Mouse (Mus musculus) neural tube, postnatal 0 days (tissue): ENCODE measurements around the gene Znhit2. TPM values are rescaled to one million over a fixed set of nuclear protein-coding genes. Genes with fewer than 3 reads are reported as not detected.

Experiments used
- microRNA-seq: library from miRNA; unstranded; fragments of <30 nt; microRNA quantifications from one replicate; pipeline ENCODE4, GENCODE M21; 2016
- polyA plus RNA-seq: library from polyadenylated mRNA; unstranded; fragments of >200 nt; fragmentation: Nextera tagmentation; extraction: Ambion mirVana; gene quantifications from 2 replicates; pipeline ENCODE4 v1.2.1, GENCODE M21; 2015

Gene Znhit2
- polyA plus RNA-seq: 44.4 and 45.4 TPM in 2 replicates

DNA sequence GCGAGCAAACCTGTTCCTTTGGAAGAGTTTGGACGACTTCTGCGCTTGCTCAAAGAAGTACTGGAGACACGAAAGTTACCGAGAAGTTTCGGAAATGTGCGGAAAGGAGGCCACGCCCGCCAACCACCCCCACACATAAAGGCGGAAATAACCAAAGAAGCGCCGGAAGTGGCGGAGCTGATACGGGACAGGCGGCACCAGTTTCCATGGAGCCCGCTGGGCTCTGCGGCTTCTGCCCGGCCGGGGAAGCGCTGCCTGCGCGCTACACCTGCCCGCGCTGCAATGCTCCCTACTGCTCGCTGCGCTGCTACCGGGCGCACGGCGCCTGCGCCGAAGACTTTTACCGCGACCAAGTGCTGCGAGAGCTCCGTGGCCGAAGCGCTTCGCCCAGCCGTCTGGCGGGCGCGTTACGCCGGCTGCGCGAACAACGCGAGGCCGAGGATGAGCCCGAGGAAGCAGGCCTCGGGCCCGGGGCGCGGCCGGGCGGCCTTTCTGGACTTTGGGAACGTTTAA is at the start of gene Znhit2:
Znhit2 (plus strand) TSS at position 172 of the 513 bp plus-strand sequence.

DNA sequence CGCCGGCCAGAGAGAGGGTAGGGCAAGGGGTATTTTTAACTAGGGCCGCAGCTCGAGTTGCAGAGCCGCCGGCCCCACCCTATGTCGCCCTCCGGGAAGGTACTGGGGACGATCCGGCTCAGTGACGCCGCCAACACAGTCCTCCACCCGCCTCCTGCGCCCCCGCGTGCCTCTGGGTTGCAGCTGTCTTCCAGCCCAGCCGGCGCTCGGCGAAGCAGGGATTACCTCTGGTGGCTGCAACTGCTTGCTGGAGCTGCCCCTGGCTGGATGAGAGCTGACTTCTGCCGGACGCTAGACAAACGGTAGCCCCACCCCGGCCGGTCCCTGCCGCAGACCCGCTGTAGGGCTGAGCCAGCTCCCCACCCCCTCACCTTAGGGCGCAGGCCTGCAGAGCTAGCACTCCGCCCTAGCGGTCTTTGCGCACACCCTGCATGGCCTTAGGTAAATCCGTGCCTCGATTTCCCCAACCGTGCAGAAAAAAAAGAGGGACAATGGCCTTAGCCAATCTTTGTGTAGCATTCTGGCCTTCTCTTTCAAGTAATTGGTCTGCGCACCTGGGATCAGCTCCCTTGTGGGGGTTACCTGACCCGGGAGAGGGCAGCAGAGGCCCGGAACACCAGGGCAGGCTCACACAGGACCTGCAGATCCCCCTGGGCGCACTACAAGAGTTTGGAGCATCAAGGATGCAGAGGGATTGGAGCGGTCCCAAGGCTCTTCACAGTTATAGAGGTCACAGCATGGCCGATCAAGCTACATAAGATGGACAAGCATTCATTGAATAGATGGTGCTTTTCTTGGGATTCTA is 45.3 kb upstream of the Znhit2 start, which contains the start of gene Capn1:
Capn1 (minus strand) TSS at position 387 of the 805 bp plus-strand sequence.

DNA sequence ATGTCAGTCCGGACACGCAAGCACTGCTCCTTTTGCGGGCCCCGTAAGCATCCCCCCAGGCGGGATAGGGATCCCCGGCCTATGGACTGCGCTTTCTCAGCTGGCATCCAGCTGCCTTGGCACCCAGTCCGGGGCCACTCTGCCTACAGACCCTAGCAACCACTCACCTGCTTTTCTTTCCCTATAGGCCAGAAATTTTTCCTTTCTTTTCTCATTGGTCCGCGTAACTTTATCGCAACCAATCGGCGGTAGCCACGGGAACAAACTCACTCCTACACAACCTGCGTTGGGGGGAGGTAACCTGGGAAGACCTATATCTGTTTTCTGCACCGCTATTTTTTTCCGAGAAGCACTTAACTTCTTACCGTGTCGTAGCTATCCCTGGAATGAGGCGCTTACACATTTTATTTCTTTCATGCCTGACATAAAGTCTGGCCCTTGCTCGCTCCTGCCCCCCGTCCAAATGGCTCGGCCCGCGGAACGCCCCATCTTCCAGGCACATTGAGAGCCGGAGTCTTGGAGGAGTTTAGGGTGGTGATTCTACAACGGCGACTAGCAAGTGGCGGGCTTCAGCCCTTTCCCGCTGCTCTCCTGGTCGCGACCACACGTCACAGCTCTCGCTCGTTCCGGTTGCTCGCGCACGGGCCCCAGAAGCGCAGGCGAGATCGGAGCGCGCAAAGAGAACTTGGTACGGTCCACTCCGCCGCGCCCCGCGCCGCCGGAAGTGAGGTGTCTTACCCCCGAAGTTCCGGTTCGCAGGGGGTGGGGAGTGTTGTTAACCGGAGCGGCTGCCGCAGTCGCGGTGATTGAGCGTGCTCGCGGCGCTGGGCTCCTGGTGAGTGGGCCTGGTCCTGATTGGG is 14.5 kb upstream of the Znhit2 start, which contains the start of gene Syvn1:
Syvn1 (plus strand) TSS at position 283 of the 860 bp plus-strand sequence.

DNA sequence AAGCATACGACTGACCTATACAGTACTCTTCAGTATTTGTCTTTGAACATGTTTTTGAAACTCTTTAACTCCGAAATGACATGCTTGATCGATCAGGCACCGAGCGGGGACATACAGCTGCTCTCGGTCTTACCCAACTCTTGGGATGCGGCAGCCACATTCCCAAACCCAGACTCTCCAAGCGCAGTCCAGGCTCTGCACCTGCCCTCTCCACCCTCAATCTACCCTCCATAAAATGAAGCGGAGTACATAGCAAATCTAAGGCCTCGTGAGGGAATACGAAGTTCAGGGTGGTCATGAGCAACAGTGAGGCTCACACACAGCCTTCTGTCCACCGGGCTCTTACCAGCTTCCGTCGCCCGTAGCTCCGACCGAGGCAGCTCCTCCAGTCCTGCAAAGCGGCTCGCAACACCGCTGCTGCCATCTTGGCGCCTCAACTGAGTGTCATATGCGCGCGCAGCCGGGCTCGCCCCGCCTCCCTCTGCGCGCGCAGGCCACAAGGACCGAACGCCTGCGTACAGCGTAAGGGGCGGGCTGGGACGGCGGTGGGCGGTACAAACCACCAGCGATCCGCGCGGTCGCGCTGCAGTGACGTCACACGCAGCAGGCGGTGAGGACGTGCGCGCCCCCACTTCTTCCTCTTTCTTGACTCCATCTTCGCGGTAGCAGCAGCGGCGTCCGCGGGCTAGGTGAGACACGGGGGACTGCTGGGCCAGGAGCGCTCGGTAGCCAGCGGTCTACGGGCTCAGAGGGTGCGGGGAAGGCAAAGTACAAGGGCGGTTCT is 3.5 kb upstream of the Znhit2 start, which contains the start of the genes Mrpl49 and Fau:
Mrpl49 (minus strand) TSS at position 473 of the 784 bp plus-strand sequence.
Fau (plus strand) TSS at position 532 of the 784 bp plus-strand sequence.

DNA sequence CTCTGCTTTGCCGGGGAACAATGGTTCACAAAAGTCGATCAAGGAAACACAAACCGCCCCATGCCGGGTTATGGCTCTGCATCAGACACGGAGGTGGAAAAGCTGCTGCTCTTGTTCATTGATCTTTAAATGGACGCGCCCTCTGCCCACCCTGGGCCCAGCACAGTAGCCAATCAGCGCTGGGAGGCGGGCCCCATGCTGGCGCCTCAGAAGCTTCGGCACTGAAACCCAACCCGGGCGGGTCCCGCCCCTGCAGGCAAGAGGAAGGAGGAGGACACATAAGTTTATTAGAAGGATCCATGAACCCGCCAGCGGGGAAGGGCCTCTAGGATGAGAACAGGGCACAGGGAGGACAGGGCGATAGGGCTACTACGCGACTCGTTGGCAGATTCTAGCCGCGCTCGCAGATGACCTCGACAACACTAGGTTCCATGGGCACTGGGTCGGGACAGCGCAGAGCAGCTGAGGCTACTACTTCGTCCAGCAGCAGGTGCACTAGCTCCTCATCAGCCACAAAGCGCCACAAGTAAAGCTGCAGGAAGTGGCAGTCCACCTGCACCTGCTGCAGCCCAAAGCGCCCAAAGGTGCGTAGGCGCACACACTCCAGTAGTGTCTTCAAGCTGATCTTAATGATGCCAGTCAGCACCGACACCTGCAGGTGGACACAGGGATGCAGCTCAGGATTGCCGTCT is 6.9 kb downstream of the Znhit2 start, which contains the start of gene Tm7sf2:
Tm7sf2 (minus strand) TSS at position 650 of the 692 bp plus-strand sequence.

DNA sequence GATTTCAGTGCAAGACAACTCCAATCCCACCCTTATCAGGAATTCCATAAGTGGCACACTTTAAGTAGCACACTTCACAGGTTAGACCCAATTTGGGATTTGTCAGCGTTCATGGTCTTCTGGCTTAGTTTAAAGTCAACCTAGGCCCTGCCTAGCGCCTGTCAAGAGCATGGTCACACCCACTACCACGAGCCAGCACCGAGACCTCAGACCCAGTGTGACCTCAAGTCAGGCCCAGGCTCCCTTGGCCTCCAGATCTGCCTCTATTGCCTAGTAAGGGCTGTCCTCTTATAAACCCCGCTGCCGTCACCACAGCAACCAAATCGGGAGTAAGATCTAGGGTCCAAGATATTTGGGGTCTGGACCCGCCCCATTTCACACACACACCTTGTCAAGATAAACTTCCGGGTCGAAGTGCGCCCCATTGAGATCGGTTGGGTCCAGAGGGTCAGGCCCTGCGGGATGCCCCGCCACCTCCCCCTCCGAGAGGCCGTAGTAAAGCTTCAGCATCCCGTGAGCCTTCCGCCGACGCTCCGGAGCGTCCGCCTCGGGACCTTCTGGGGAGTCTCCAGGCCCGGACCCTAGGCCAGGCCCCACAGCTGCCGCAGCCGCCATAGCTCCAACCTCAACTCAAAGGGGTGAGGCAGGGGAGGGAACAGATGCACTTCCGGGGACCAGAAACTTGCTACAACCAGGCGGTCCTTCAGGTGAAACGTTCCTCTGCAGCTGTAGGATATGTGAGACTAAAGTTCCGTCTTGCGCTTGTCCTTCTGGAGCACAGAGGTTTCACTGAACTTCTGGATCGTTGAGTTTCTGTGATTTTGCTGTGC is 15.8 kb downstream of the Znhit2 start, which contains the start of gene Vps51:
Vps51 (minus strand) TSS at position 668 of the 830 bp plus-strand sequence.

DNA sequence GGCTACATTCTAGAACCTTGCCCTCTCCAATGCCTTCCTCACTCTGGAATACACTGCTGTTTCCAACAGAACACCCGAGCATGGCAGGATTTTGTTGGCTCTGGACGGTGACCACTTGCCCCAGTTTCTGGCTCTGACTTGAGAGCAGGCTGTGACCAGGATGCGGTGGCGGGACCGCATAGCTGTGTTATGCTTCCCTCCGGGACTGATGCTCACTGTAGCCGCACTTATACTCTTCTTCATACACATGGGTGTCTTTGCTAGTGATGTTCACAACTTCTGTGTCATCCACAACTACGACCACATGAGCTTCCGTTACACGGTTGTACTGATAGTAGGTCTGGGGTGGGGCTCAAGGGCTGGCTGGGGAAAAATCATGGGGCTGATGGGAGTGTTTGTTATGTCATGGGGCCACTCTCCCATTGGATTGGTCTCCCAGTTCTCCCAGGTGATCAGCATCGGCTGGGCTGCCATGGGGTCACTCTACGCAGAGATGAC is 19.0 kb downstream of the Znhit2 start, which contains the start of gene Tmem262:
Tmem262 (plus strand) TSS at position 51 of the 498 bp plus-strand sequence.

DNA sequence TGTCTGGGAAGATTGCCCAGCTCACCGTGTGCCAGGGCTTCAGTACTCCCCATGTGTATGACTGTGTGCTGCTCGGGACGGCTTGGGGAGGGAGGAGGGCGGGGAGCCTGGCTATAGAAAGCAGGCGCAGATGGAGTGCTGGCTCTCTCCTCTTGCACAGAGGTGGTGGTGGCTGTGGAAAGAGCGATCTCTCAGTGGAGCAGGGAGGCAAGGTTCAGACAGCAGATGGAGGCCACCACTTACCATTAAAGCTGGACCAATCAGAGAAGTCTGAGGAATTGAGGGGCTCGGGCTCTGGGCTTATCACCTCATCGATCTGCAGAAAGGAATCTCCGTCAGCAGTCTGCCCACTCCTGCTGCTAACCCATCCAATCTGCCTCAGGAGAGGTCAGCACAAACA is 21.2 kb downstream of the Znhit2 start, which contains the start of gene Gm28374:
Gm28374 (minus strand) TSS at position 101 of the 400 bp plus-strand sequence.

DNA sequence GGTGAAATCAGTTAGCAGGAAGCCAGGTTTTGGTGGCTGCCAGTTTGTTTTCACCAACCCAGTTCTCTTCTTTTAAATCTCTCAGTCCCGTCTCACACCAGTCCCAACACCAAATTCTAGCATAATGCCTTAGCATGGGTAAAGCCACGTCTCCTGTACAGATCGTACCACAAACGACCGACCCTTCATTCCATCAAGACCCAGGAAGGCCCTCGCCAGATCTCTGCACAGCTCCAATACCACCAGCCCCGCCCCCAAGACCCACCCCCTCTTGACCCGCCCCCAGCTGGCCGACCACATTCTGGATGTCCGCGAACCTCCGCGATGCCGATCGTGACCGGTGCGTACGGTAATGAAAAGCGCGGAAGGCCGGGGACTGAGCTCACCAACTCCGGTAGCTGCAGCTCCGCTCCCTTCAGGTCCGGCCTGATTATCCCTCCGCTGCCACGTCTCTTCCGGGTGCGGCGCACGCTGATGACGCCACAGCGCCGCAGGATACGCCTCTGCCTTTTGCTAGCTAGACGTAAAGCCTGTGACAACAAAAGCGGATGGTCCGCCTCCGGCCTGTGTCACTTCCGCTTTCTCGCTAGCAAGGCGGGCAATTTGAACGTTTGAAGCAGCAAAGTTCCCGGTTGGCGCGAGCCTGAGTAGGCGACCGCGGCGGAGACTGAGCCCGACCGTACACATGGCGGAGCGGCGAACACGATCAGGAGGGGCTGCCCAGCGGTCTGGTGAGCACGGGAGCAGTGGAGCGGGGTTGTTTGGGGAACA is 23.7 kb downstream of the Znhit2 start, which contains the start of the genes Zfpl1 and Cdca5:
Zfpl1 (minus strand) TSS at position 479 of the 771 bp plus-strand sequence.
Cdca5 (plus strand) TSS at position 506 of the 771 bp plus-strand sequence.

DNA sequence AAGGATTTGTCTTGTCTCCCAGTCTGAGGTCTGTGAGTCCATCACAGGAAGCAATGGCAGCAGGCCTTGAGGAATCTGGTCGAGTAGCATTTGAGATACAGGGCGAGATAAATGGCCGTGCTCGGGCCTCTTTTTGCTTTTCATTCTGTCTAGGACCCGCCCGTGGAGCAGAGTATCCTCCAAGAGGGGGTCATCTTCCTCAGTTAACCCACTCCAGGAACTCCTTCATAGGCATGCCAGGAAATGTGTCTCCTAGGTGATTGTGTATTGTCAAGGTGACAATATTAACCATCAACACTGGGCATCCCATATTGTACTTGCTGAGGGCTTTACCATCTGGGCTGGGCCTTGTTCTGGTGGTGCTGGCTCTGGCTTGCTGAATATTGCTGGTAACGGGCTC is 33.1 kb downstream of the Znhit2 start, which contains the start of gene AC131692.1:
AC131692.1 (plus strand) TSS at position 301 of the 400 bp plus-strand sequence.

DNA sequence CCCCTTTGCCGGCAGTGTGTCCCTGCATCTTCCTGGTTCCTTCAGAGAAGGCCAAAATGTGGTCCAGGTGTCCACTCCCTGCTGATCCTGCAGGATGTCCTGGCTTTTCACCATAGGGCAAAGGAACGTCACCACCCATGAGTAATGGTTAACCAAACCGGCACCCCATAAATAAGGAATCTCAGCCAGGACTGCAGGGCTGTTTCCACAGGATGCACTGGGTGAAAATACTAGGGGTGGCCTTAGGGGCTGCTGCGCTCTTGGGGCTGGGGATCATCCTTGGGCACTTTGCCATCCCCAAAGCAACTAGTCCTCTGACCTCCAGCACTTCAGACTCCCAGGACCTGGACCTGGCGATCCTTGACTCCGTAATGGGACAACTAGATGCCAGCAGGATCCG is 44.6 kb downstream of the Znhit2 start, which contains the start of gene Naaladl1:
Naaladl1 (plus strand) TSS at position 197 of the 400 bp plus-strand sequence.

Small RNA genes lying within 50 kb of the gene (microRNA-seq; reads per million reads assigned to microRNA genes)
- gene Mir6988: 2.3 reads per million

Other genes starting within 250 kb of the Znhit2 start
- gene Frmd8, start 185.9 kb upstream of the Znhit2 start, polyA plus RNA-seq: 12.2 and 12.5 TPM in 2 replicates
- 2.9 TPM in 2 replicates for gene Slc25a45, start 183.4 kb upstream of the Znhit2 start, polyA plus RNA-seq
- gene Tigd3, start 167.0 kb upstream of the Znhit2 start, polyA plus RNA-seq: 6.3 and 8.0 TPM in 2 replicates
- 49.1 and 55.8 TPM in 2 replicates for gene Dpf2, start 148.2 kb upstream of the Znhit2 start, polyA plus RNA-seq
- gene Cdc42ep2, start 136.4 kb upstream of the Znhit2 start, polyA plus RNA-seq: 18.7 and 21.8 TPM in 2 replicates
- 15.5 and 17.6 TPM in 2 replicates for gene Pola2, start 97.0 kb upstream of the Znhit2 start, polyA plus RNA-seq
- not detected in 2 replicates for gene Slc22a20, start 75.0 kb upstream of the Znhit2 start, polyA plus RNA-seq
- 5.2 and 5.8 TPM in 2 replicates for gene Capn1, start 45.3 kb upstream of the Znhit2 start, polyA plus RNA-seq
- gene Syvn1, start 14.6 kb upstream of the Znhit2 start, polyA plus RNA-seq: 28.0 and 31.6 TPM in 2 replicates
- 51.3 and 60.2 TPM in 2 replicates for gene Mrpl49, start 3.4 kb upstream of the Znhit2 start, polyA plus RNA-seq
- 603 and 680 TPM in 2 replicates for gene Fau, start 3.3 kb upstream of the Znhit2 start, polyA plus RNA-seq
- gene Tm7sf2, start 7.2 kb downstream of the Znhit2 start, polyA plus RNA-seq: 53.5 and 57.5 TPM in 2 replicates
- 76.7 and 77.3 TPM in 2 replicates for gene Vps51, start 16.0 kb downstream of the Znhit2 start, polyA plus RNA-seq
- not detected in 2 replicates for gene Tmem262, start 18.8 kb downstream of the Znhit2 start, polyA plus RNA-seq
- 0.75 TPM in 1 of 2 replicates, not detected in the other for gene Gm28374, start 21.1 kb downstream of the Znhit2 start, polyA plus RNA-seq
- 75.3 and 75.4 TPM in 2 replicates for gene Zfpl1, start 23.8 kb downstream of the Znhit2 start, polyA plus RNA-seq
- 2.8 and 3.1 TPM in 2 replicates for gene Cdca5, start 23.8 kb downstream of the Znhit2 start, polyA plus RNA-seq
- gene AC131692.1, start 33.2 kb downstream of the Znhit2 start, polyA plus RNA-seq: not detected in 2 replicates
- 0.27 TPM in 2 replicates for gene Naaladl1, start 44.6 kb downstream of the Znhit2 start, polyA plus RNA-seq
- 53.9 and 58.0 TPM in 2 replicates for gene Sac3d1, start 57.5 kb downstream of the Znhit2 start, polyA plus RNA-seq
- 51.8 and 61.0 TPM in 2 replicates for gene Snx15, start 67.1 kb downstream of the Znhit2 start, polyA plus RNA-seq
- gene Batf2, start 79.8 kb downstream of the Znhit2 start, polyA plus RNA-seq: 0.18 TPM in 1 of 2 replicates, not detected in the other
- gene Arl2, start 80.4 kb downstream of the Znhit2 start, polyA plus RNA-seq: 163 TPM in 2 replicates
- not detected in 2 replicates for gene Majin, start 123.2 kb downstream of the Znhit2 start, polyA plus RNA-seq
- 0.67 and 0.69 TPM in 2 replicates for gene Gpha2, start 165.2 kb downstream of the Znhit2 start, polyA plus RNA-seq
- gene Ppp2r5b, start 174.7 kb downstream of the Znhit2 start, polyA plus RNA-seq: 150 and 175 TPM in 2 replicates
- 8.0 and 12.7 TPM in 2 replicates for gene Atg2a, start 180.5 kb downstream of the Znhit2 start, polyA plus RNA-seq
- gene Ehd1, start 215.5 kb downstream of the Znhit2 start, polyA plus RNA-seq: 66.0 and 70.7 TPM in 2 replicates
- 0.28 and 0.34 TPM in 2 replicates for gene Cdc42bpg, start 245.3 kb downstream of the Znhit2 start, polyA plus RNA-seq